Mouse (Mus musculus): ENCODE data around the gene Mylk2. TPM values are rescaled to one million over a fixed set of nuclear protein-coding genes. Genes with fewer than 3 reads are reported as not detected.

The Mylk2 gene
- polyA plus RNA-seq, 1 experiment from 2014 or later: 0.12 TPM

GRCm38 (mm10) chr2:152933614-152934013 is 22.5 kb downstream of the Mylk2 start:
- Histone ChIP-seq H3K4me1 (peaks cover 27% of the 10 kb centered on the region), H3K27ac (no peak overlapping the region), H3K9me3 (no peaks in the 10 kb centered on the region), H3K4me3 (no peak overlapping the region), H3K27me3 (ENCODE audit: poor library complexity, severe bottlenecking) (peaks cover 47% of the 10 kb centered on the region), H3K36me3 (replicated peaks) (no peaks in the 10 kb centered on the region)
- 30% methylated on average over 5 of the region's 5 CpGs for WGBS
- DNase-seq (ENCODE audit: extremely low spot score, low spot score): no peak

GRCm38 (mm10) chr2:152939846-152940245 is 28.7 kb downstream of the Mylk2 start:
- Histone ChIP-seq H3K4me1 (peaks cover 21% of the 10 kb centered on the region), H3K27ac (no peak overlapping the region), H3K4me3 (no peak overlapping the region), H3K27me3 (ENCODE audit: poor library complexity, severe bottlenecking) (peaks cover 86% of the 10 kb centered on the region), H3K9me3 (no peaks in the 10 kb centered on the region), H3K36me3 (replicated peaks) (no peaks in the 10 kb centered on the region)
- WGBS: 23% methylated on average over 4 of the region's 4 CpGs
- peak; percentile 48 for DNase-seq (ENCODE audit: extremely low spot score, low spot score)

- Histone ChIP-seq H3K27ac (no peak overlapping the region), H3K4me1 (peaks cover 17% of the 10 kb centered on the region), H3K4me3 (no peak overlapping the region), H3K27me3 (ENCODE audit: poor library complexity, severe bottlenecking) (peaks cover 87% of the 10 kb centered on the region), H3K36me3 (replicated peaks) (no peaks in the 10 kb centered on the region), H3K9me3 (no peaks in the 10 kb centered on the region)
- no peak for DNase-seq (ENCODE audit: extremely low spot score, low spot score)
- 84% methylated on average over 6 of the region's 6 CpGs for WGBS
Observed at GRCm38 (mm10) chr2:152941106-152941505, 30.0 kb downstream of the Mylk2 start.

- H3K9me3 ChIP-seq: no peaks in the 10 kb centered on the region
- DNase-seq (ENCODE audit: extremely low spot score, low spot score): no peak
- H3K27me3 ChIP-seq (ENCODE audit: poor library complexity, severe bottlenecking): peaks cover 87% of the 10 kb centered on the region
- no peak overlapping the region for H3K27ac ChIP-seq
- H3K4me3 ChIP-seq: no peak overlapping the region
- H3K36me3 ChIP-seq (replicated peaks): no peaks in the 10 kb centered on the region
- WGBS: 34% methylated on average over 7 of the region's 7 CpGs
- H3K4me1 ChIP-seq: peaks cover 17% of the 10 kb centered on the region
Observed at GRCm38 (mm10) chr2:152941776-152942175, 30.6 kb downstream of the Mylk2 start.

- Histone ChIP-seq H3K4me1 (peaks cover 17% of the 10 kb centered on the region), H3K27ac (no peak overlapping the region; the same call in 1 of the 2 replicates), H3K36me3 (replicated peaks) (no peaks in the 10 kb centered on the region), H3K9me3 (no peaks in the 10 kb centered on the region), H3K4me3 (peak overlapping the region; percentile 55), H3K27me3 (ENCODE audit: poor library complexity, severe bottlenecking) (peaks cover 100% of the 10 kb centered on the region)
- no peak for DNase-seq (ENCODE audit: extremely low spot score, low spot score)
- under 1% methylated on average over 65 of the region's 65 CpGs for WGBS
Observed at GRCm38 (mm10) chr2:152942898-152943515, 31.9 kb downstream of the Mylk2 start.

- peaks cover 100% of the 10 kb centered on the region for H3K27me3 ChIP-seq (ENCODE audit: poor library complexity, severe bottlenecking)
Observed at GRCm38 (mm10) chr2:152943568-152943967, 32.4 kb downstream of the Mylk2 start.

GRCm38 (mm10) chr2:152944013-152944412 is 32.9 kb downstream of the Mylk2 start:
- no peak overlapping the region for H3K4me3 ChIP-seq
- no peak overlapping the region for H3K27ac ChIP-seq
- peaks cover 100% of the 10 kb centered on the region for H3K27me3 ChIP-seq (ENCODE audit: poor library complexity, severe bottlenecking)
- DNase-seq (ENCODE audit: extremely low spot score, low spot score): no peak
- WGBS: 62% methylated on average over 9 of the region's 9 CpGs
- H3K9me3 ChIP-seq: no peaks in the 10 kb centered on the region
- H3K4me1 ChIP-seq: peaks cover 17% of the 10 kb centered on the region
- H3K36me3 ChIP-seq (replicated peaks): no peaks in the 10 kb centered on the region

More at GRCm38 (mm10) chr2:152943568-152943967, 32.4 kb downstream of the Mylk2 start:
- H3K27ac ChIP-seq: no peak overlapping the region
- peaks cover 17% of the 10 kb centered on the region for H3K4me1 ChIP-seq
- H3K9me3 ChIP-seq: no peaks in the 10 kb centered on the region
- DNase-seq (ENCODE audit: extremely low spot score, low spot score): no peak
- peak overlapping the region; percentile 55 for H3K4me3 ChIP-seq
- H3K36me3 ChIP-seq (replicated peaks): no peaks in the 10 kb centered on the region
- 5% methylated on average over 8 of the region's 8 CpGs for WGBS

- Histone ChIP-seq H3K4me1 (peaks cover 34% of the 10 kb centered on the region), H3K9me3 (no peaks in the 10 kb centered on the region), H3K36me3 (replicated peaks) (no peaks in the 10 kb centered on the region), H3K27me3 (ENCODE audit: poor library complexity, severe bottlenecking) (peaks cover 100% of the 10 kb centered on the region), H3K4me3 (no peak overlapping the region), H3K27ac (no peak overlapping the region)
- no peak for DNase-seq (ENCODE audit: extremely low spot score, low spot score)
- 76% methylated on average over 7 of the region's 7 CpGs for WGBS
Observed at GRCm38 (mm10) chr2:152947098-152947497, 35.9 kb downstream of the Mylk2 start.

- no peak overlapping the region for H3K27ac ChIP-seq
- H3K4me1 ChIP-seq: peaks cover 23% of the 10 kb centered on the region
- H3K36me3 ChIP-seq (replicated peaks): no peaks in the 10 kb centered on the region
- WGBS: 85% methylated on average over 5 of the region's 5 CpGs
- H3K9me3 ChIP-seq: no peaks in the 10 kb centered on the region
- no peak overlapping the region for H3K4me3 ChIP-seq
- peaks cover 98% of the 10 kb centered on the region for H3K27me3 ChIP-seq (ENCODE audit: poor library complexity, severe bottlenecking)
- DNase-seq (ENCODE audit: extremely low spot score, low spot score): no peak
Observed at GRCm38 (mm10) chr2:152948438-152949020, 37.4 kb downstream of the Mylk2 start.

GRCm38 (mm10) chr2:152950358-152951064 is 39.4 kb downstream of the Mylk2 start:
- Histone ChIP-seq H3K9me3 (no peaks in the 10 kb centered on the region), H3K4me3 (peak overlapping the region; percentile 80), H3K27me3 (ENCODE audit: poor library complexity, severe bottlenecking) (peaks cover 93% of the 10 kb centered on the region), H3K27ac (no peak overlapping the region), H3K4me1 (peaks cover 28% of the 10 kb centered on the region), H3K36me3 (replicated peaks) (no peaks in the 10 kb centered on the region)
- DNase-seq (ENCODE audit: extremely low spot score, low spot score): no peak
- WGBS: 40% methylated on average over 11 of the region's 11 CpGs

- peak; percentile 44 for DNase-seq (ENCODE audit: extremely low spot score, low spot score)
- H3K27ac ChIP-seq: peak within 1 kb of the TSS; percentile 87
Observed at GRCm38 (mm10) chr2:152951065-152951849, 40.1 kb downstream of the Mylk2 start, which contains the start of gene Dusp15. Gene Dusp15 (minus strand): TSS chr2:152951698.

GRCm38 (mm10) chr2:152951850-152952720 is 40.9 kb downstream of the Mylk2 start:
- Histone ChIP-seq H3K4me3 (peak overlapping the region; percentile 80), H3K4me1 (peaks cover 28% of the 10 kb centered on the region), H3K27ac (peak overlapping the region; percentile 87), H3K36me3 (replicated peaks) (no peaks in the 10 kb centered on the region), H3K9me3 (no peaks in the 10 kb centered on the region), H3K27me3 (ENCODE audit: poor library complexity, severe bottlenecking) (peaks cover 88% of the 10 kb centered on the region)
- WGBS: 21% methylated on average over 13 of the region's 13 CpGs
- DNase-seq (ENCODE audit: extremely low spot score, low spot score): no peak

More at GRCm38 (mm10) chr2:152951065-152951849, 40.1 kb downstream of the Mylk2 start, which contains the start of gene Dusp15:
- no peaks in the 10 kb centered on the region for H3K36me3 ChIP-seq (replicated peaks)
- peak within 1 kb of the TSS; percentile 80 for H3K4me3 ChIP-seq
- peaks cover 91% of the 10 kb centered on the region for H3K27me3 ChIP-seq (ENCODE audit: poor library complexity, severe bottlenecking)
- no peaks in the 10 kb centered on the region for H3K9me3 ChIP-seq
- WGBS: 2% methylated on average over 49 of the region's 54 CpGs
- H3K4me1 ChIP-seq: peaks cover 28% of the 10 kb centered on the region

All from forebrain, embryonic 10.5 days (tissue).